ENCODE assay signal across 9 mouse cellular contexts in the genomic region with DNA sequence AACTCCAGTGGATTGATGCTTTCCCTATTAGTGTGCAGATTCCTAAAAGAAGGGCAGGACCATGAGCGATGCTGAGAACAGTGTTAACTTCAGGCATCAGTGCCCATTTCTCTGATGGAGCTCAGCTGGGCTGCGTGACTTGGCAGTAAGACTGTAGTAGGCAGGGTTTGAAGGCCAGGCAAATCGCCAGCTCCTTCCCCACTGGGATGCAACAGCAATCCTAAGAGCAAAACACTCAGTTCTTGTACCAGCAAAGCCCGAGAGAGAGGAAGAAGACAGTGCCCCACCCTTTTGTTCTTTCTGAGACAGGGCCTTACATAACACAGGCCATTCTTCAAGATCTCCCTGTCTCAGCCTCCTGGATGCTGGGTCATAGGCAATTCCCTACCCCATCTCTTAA.
DNase-seq lines count a peak whose midpoint lies in the region; ATAC-seq and TF ChIP-seq lines count a peak whose summit lies in the region.
"Had no signal": no experiment of that assay in that cellular context is flagged by ENCODE, and none has a peak within 500 bp of the region (broad histone marks: within the 10 kb centered on the region; RNA-seq: fewer than 3 reads in every experiment).

No protein-coding gene starts in this region.

- no peak for TF ChIP-seq POLR2A in liver, adult 2 months (IDR thresholded peaks at IDR 0.05; ENCODE audit: extremely low read depth, insufficient read depth, low read length)

- H3K4me3 ChIP-seq in liver, adult 2 months (ENCODE audit: insufficient read depth, low read depth, low read length): no peak overlapping the region
- no peak overlapping the region for H3K4me3 ChIP-seq in midbrain, embryonic 15.5 days
- H3K4me3 ChIP-seq: heart, embryonic 15.5 days had no signal

- H3K27me3 ChIP-seq in liver, adult 2 months (ENCODE audit: control insufficient read depth, insufficient read depth, low read length): no peaks in the 10 kb centered on the region
- no peaks in the 10 kb centered on the region for H3K27me3 ChIP-seq in midbrain, embryonic 15.5 days (replicated peaks)
- H3K27me3 ChIP-seq: heart, embryonic 15.5 days had no signal

- no peak for ATAC-seq in granulocyte monocyte progenitor cell, adult 5-6 weeks (replicated peaks; ENCODE audit: poor library complexity, severe bottlenecking)
- no peak for ATAC-seq in midbrain, embryonic 15.5 days (replicated peaks)

- H3K36me3 ChIP-seq in liver, adult 2 months (ENCODE audit: control insufficient read depth, insufficient read depth, low read length): no peaks in the 10 kb centered on the region
- H3K36me3 ChIP-seq in midbrain, embryonic 15.5 days (replicated peaks): no peaks in the 10 kb centered on the region
- H3K36me3 ChIP-seq: heart, embryonic 15.5 days had no signal

- no peak overlapping the region for H3K27ac ChIP-seq in liver, adult 2 months (replicated peaks; ENCODE audit: insufficient read depth, low read depth, low read length)
- no peak overlapping the region for H3K27ac ChIP-seq in midbrain, embryonic 15.5 days
- H3K27ac ChIP-seq: heart, embryonic 15.5 days had no signal

- 61% methylated on average over 4 of the region's 4 CpGs for WGBS in liver, adult 2 months
- 69% methylated on average over 4 of the region's 4 CpGs for WGBS in midbrain, embryonic 15.5 days

- no peak overlapping the region for H3K9ac ChIP-seq in liver, adult 2 months (ENCODE audit: low read depth, low read length)
- H3K9ac ChIP-seq in midbrain, embryonic 15.5 days: no peak overlapping the region
- H3K9ac ChIP-seq: heart, embryonic 15.5 days had no signal

- H3K9me3 ChIP-seq in midbrain, embryonic 15.5 days: no peaks in the 10 kb centered on the region
- H3K9me3 ChIP-seq: heart, embryonic 15.5 days had no signal

- no peak overlapping the region for H3K4me2 ChIP-seq in midbrain, embryonic 15.5 days
- H3K4me2 ChIP-seq: heart, embryonic 15.5 days had no signal

- peak; percentile 26 for DNase-seq in liver, adult 2 months (ENCODE audit: extremely low read depth, low read depth, low spot score)
- no peak for DNase-seq in liver
- peak; percentile 61 for DNase-seq in cerebellum, adult 11-12 months
- peak; percentile 79 for DNase-seq in gastrocnemius, postnatal 10 days
- DNase-seq in layer of hippocampus, postnatal 36 days: peak; percentile 52 to 67
- DNase-seq in right cerebral cortex, adult 2 months (ENCODE audit: low spot score in 2 of 2): peak; percentile 46 to 67

- no peak for TF ChIP-seq CTCF in liver, adult 2 months (IDR thresholded peaks at IDR 0.05; ENCODE audit: low read depth, low read length)

- no peaks in the 10 kb centered on the region for H3K79me2 ChIP-seq in liver, adult 2 months (ENCODE audit: control insufficient read depth, insufficient read depth, low read length)

- no peaks in the 10 kb centered on the region for H3K4me1 ChIP-seq in liver, adult 2 months (ENCODE audit: control insufficient read depth, insufficient read depth, low read length)
- H3K4me1 ChIP-seq in midbrain, embryonic 15.5 days: peaks cover 13% of the 10 kb centered on the region; the same call in 1 of the 2 replicates
